Mouse (Mus musculus): ENCODE measurements at regions not wholly inside any gene's neighbourhood (a gene's known extent, or its start where the extent isn't known, plus 50 kb on each side); places are given as distances from the start of the nearest gene placed in this dataset.

DNA sequence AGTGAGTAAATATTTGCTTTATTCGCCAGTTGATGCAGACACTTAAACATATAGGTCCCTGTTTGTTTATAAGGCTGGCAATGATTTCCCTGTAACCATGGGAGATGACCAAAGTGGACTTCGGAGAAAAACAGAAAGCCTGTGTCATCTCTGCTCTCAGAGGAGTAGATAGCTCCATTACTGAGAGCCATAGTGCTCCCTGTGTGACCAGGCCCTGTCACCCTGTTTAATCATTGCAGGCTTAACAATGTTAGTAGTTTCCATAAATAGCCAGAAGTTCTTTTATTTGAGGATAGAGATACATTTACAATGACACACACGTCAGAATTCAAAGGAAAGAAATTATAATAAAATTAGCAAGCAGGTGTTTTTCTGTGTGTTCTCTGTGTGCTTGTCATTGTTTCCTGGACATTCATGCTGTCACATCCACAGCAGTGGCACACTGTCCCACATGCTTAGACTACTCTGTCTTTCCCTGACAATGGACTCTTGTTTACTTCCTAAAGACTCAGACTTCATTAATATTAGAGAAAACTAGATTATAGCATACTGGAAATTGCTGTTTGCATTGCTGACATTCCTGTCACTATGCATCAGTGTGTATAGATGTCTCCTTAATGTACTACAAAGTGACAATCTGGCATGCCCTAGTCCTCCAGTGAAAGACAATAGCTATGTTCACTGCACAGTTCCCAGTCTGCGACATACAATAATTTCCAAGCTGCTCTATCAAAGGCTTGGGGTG, 115.8 kb upstream of the Tent5a start:
- TF ChIP-seq ZNF384 (IDR thresholded peaks at IDR 0.05; ENCODE audit: low read depth, low read length) (no peak), HCFC1 (IDR thresholded peaks at IDR 0.05; ENCODE audit: borderline replicate concordance, insufficient read depth, low read length) (no peak), CHD2 (IDR thresholded peaks at IDR 0.05; ENCODE audit: low read depth, low read length) (no peak)
